Mouse (Mus musculus): ENCODE measurements around the gene Ocln. TPM values are rescaled to one million over a fixed set of nuclear protein-coding genes. Genes with fewer than 3 reads are reported as not detected.
A peak's percentile ranks its signal among the peaks of the same experiment; 100 is the strongest.

Gene Ocln
- total and polyA plus RNA-seq, 2 experiments from 2014 or later = 11.9 to 12.9 TPM

DNA sequence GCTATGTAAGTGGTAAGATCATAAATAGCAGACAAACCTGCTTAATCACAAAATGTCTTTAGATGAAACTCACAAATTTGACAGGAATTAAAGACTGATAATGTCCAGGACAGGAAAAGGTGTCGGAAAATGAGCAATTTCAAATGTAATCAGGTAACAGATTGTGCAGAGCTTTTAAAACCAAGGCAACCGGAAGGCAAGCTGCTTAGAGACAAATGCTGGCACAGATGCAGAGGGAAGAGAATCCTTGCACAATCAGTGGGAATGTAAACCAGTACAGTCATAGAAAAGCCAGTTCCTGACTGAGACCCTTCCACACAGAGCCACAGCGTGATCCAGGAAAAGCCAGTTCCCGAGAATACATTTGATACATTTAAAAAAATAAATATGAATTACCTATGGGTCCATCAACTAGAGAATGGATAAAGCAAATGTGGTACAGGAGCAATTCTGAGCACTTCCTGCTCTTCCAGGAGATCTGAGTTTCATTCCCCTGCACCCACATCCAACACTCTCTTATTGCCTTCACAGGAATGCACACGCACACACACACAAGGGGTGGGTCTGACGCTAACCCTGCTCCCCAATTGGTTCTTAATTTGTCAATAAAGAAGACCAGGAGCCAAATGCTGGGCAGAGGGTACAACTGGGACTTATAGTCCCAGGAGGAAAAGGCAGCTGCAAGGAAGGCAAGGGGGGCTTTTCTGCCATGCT lies 26.4 kb downstream of the Ocln start:
- Histone ChIP-seq H3K27me3 (ENCODE audit: insufficient read depth, low read length) (no peaks in the 10 kb centered on the region), H3K4me3 (ENCODE audit: low read length) (no peak overlapping the region), H3K9me3 (ENCODE audit: low read length) (no peaks in the 10 kb centered on the region), H3K36me3 (ENCODE audit: insufficient read depth, low read length) (no peaks in the 10 kb centered on the region), H3K27ac (peak overlapping the region; percentile 22; the same call in 1 of the 2 replicates), H3K4me1 (ENCODE audit: insufficient read depth, low read length) (no peaks in the 10 kb centered on the region), H3K9ac (replicated peaks; ENCODE audit: low read length) (no peak overlapping the region), H3K4me2 (ENCODE audit: low read depth, low read length) (no peak overlapping the region)
- TF ChIP-seq CTCF (IDR thresholded peaks at IDR 0.05; ENCODE audit: low read depth) = no peak
- DNase-seq (ENCODE audit: low spot score) (peak; percentile 4), ATAC-seq (no peak)
- 69% methylated on average over 6 of the region's 6 CpGs for WGBS

DNA sequence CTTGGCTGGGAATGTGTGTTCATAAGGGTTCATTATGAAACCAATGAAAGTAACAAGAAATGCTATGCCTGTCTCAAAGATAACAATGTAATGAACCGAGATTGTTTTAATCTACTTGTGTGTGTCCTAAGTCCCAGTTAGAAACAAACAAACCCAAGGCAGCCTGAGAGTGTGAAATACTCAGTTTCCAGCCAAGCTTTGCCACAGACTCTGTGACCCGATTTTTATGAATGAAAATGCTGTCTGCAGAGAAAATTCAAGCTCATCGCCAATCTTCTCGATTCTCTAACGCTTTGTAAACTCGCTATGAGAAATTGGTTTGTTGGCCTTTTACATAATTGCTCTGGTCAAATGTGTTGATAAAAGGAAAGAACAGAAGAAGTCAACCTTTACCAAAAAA lies 27.6 kb downstream of the Ocln start:
- Histone ChIP-seq H3K36me3 (ENCODE audit: insufficient read depth, low read length) (no peaks in the 10 kb centered on the region), H3K4me2 (ENCODE audit: low read depth, low read length) (no peak overlapping the region), H3K4me3 (ENCODE audit: low read length) (no peak overlapping the region), H3K27me3 (ENCODE audit: insufficient read depth, low read length) (no peaks in the 10 kb centered on the region), H3K9ac (replicated peaks; ENCODE audit: low read length) (no peak overlapping the region), H3K4me1 (ENCODE audit: insufficient read depth, low read length) (no peaks in the 10 kb centered on the region), H3K27ac (no peak overlapping the region), H3K9me3 (ENCODE audit: low read length) (no peaks in the 10 kb centered on the region)
- TF ChIP-seq CTCF (IDR thresholded peaks at IDR 0.05; ENCODE audit: low read depth) = no peak
- no peak for ATAC-seq
- WGBS = 83% methylated on average over 6 of the region's 6 CpGs
- DNase-seq (ENCODE audit: low spot score) = no peak

DNA sequence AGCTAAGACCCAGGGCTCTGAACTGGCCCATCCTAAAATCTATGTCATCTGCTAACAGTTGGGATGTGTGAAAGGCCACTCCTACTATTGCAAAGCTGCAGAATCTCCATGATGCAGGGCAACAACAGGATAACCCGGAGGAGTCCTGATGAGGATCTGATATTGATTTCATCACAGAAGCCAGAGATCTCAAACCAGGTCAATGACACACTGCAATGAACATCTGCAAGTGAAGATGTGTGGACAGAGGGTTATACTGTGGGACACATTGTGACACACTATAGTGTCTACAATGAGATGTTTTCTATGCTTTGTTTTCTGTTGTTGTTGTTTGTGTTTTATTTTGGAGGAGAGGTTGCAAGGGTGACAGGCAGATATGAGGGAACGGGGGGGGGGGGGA lies 28.8 kb downstream of the Ocln start:
- whole genome bisulfite sequencing = 86% methylated on average over 2 of the region's 2 CpGs
- Histone ChIP-seq H3K9ac (replicated peaks; ENCODE audit: low read length) (no peak overlapping the region), H3K27me3 (ENCODE audit: insufficient read depth, low read length) (no peaks in the 10 kb centered on the region), H3K27ac (no peak overlapping the region), H3K4me2 (ENCODE audit: low read depth, low read length) (no peak overlapping the region), H3K9me3 (ENCODE audit: low read length) (no peaks in the 10 kb centered on the region), H3K36me3 (ENCODE audit: insufficient read depth, low read length) (no peaks in the 10 kb centered on the region), H3K4me1 (ENCODE audit: insufficient read depth, low read length) (no peaks in the 10 kb centered on the region), H3K4me3 (ENCODE audit: low read length) (no peak overlapping the region)
- no peak for TF ChIP-seq CTCF (IDR thresholded peaks at IDR 0.05; ENCODE audit: low read depth)
- DNase-seq (ENCODE audit: low spot score) (no peak), ATAC-seq (no peak)

DNA sequence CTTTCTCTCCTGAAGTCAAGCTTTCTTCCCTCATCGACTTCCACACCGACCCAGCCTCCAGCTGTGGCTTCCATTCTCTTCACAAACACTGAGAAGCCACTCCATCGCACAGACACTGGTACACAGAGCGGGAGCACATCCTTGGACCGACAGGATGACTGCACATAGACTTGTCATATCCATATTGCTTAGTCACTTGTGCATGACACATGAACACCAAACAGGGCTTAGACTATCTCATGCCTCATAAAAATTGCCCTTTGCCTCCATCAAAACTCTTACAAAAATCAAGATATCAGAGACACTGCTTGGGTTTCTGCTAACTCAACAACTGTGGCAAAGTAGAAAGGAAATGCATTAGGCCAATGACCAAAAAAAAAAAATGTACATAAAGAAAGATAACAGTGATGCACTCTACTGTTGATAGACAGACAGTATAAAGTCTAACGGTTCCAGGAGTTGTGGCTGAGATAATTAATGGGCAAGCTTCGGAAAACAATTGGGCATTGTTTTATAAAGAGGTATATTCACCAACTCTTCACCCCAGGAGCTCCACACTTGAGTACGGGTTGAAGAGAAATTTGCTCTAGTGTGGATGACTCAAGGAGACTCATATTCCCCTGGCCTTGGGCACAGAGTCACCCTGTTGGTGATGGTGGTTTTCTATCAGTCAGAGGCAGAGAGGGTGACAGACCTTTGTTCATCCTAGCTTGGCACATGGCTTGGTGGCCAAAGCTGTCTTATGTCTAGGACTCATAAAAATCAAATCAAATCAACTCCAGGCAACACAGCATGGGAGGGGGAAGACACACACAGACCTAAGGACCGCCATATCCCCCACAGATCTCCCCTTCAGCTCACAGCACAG lies 30.6 kb downstream of the Ocln start:
- Histone ChIP-seq H3K27me3 (ENCODE audit: insufficient read depth, low read length) (no peaks in the 10 kb centered on the region), H3K4me2 (ENCODE audit: low read depth, low read length) (no peak overlapping the region), H3K27ac (no peak overlapping the region), H3K9ac (replicated peaks; ENCODE audit: low read length) (no peak overlapping the region), H3K9me3 (ENCODE audit: low read length) (no peaks in the 10 kb centered on the region), H3K4me3 (ENCODE audit: low read length) (no peak overlapping the region), H3K36me3 (ENCODE audit: insufficient read depth, low read length) (no peaks in the 10 kb centered on the region), H3K4me1 (ENCODE audit: insufficient read depth, low read length) (0 out of 2 replicates have a peak, but pooled peaks cover under 1% of the 10 kb centered on the region)
- DNase-seq (ENCODE audit: low spot score) (no peak), ATAC-seq (no peak)
- WGBS = 86% methylated on average over 9 of the region's 9 CpGs
- TF ChIP-seq CTCF (IDR thresholded peaks at IDR 0.05; ENCODE audit: low read depth) = no peak

DNA sequence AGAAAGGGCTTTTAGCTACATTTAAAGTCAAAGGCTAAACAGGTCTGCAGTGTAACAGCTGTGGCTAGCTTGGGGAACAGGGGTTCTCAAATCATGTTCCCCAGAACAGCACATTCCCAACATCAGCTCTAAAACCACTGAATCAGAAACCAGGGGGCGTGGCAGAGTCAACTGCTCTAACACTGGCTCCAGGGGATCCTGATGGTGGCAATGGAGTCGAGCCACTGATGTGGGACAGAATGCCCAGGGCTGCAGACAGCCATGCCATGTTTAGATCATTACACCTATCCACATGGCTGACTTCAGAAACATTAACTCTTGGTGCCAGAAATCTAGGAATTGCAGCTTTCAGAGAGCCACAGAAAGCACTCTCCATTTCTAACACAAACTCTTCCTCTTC lies 33.4 kb downstream of the Ocln start:
- Histone ChIP-seq H3K36me3 (ENCODE audit: insufficient read depth, low read length) (no peaks in the 10 kb centered on the region), H3K27me3 (ENCODE audit: insufficient read depth, low read length) (no peaks in the 10 kb centered on the region), H3K4me1 (ENCODE audit: insufficient read depth, low read length) (0 out of 2 replicates have a peak, but pooled peaks cover 3% of the 10 kb centered on the region), H3K9me3 (ENCODE audit: low read length) (no peaks in the 10 kb centered on the region), H3K4me2 (ENCODE audit: low read depth, low read length) (no peak overlapping the region), H3K9ac (replicated peaks; ENCODE audit: low read length) (no peak overlapping the region), H3K4me3 (ENCODE audit: low read length) (no peak overlapping the region), H3K27ac (no peak overlapping the region)
- DNase-seq (ENCODE audit: low spot score) (no peak), ATAC-seq (no peak)
- no peak for TF ChIP-seq CTCF (IDR thresholded peaks at IDR 0.05; ENCODE audit: low read depth)
- 64% methylated on average over 2 of the region's 2 CpGs for WGBS

DNA sequence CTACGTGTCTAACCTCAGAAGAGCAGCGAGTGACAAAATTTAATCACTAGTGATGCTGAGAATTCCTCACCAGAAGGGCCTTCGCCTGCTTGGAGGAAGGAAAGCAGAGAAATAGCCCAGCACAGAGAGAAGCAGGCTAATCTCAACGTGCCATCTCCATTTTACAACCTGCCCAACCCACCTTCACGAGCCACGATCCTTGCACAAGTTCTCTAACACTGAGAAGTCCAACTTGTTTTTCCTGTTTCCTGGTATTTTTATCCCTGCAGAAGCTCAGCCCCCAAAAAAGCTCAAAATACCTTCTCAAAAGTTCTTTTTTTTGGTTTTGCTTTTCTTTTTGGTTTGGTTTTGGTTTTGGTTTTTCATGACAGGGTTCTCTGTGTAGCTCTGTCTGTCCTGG lies 34.3 kb downstream of the Ocln start:
- 82% methylated on average over 6 of the region's 6 CpGs for WGBS
- Histone ChIP-seq H3K4me1 (ENCODE audit: insufficient read depth, low read length) (0 out of 2 replicates have a peak, but pooled peaks cover 3% of the 10 kb centered on the region), H3K27ac (no peak overlapping the region), H3K4me3 (ENCODE audit: low read length) (no peak overlapping the region), H3K27me3 (ENCODE audit: insufficient read depth, low read length) (no peaks in the 10 kb centered on the region), H3K4me2 (ENCODE audit: low read depth, low read length) (no peak overlapping the region), H3K36me3 (ENCODE audit: insufficient read depth, low read length) (no peaks in the 10 kb centered on the region), H3K9me3 (ENCODE audit: low read length) (no peaks in the 10 kb centered on the region), H3K9ac (replicated peaks; ENCODE audit: low read length) (no peak overlapping the region)
- no peak for ATAC-seq
- DNase-seq (ENCODE audit: low spot score) = no peak
- TF ChIP-seq CTCF (IDR thresholded peaks at IDR 0.05; ENCODE audit: low read depth) = no peak
